Mouse (Mus musculus): ENCODE results near the gene Chchd1. TPM values are rescaled to one million over a fixed set of nuclear protein-coding genes. Genes with fewer than 3 reads are reported as not detected.
A peak's percentile ranks its signal among the peaks of the same experiment; 100 is the strongest.

Gene Chchd1
- total and polyA plus RNA-seq, 3 experiments = 157 to 402 (median 184) TPM

GRCm38 (mm10) chr14:20708239-20708638 is 5.4 kb downstream of the Chchd1 start:
- Histone ChIP-seq H3K9me3 (replicated peaks; ENCODE audit: low read length) (no peaks in the 10 kb centered on the region), H3K79me2 (replicated peaks; ENCODE audit: control insufficient read depth, extremely low read depth, insufficient read depth, poor library complexity, severe bottlenecking) (peaks cover 15% of the 10 kb centered on the region), H3K9ac (ENCODE audit: insufficient read depth, low read depth) (peak overlapping the region; percentile 83), H3K36me3 (replicated peaks in 1 of 2; ENCODE audit: control insufficient read depth in 1 of 2, insufficient read depth in 1 of 2, low read length in 1 of 2) (peaks cover 36 to 53% of the 10 kb centered on the region in 2 experiments), H3K27ac (ENCODE audit: insufficient read depth, low read depth) (no peak overlapping the region), H3K4me3 (replicated peaks in 1 of 3; ENCODE audit: low read depth in 2 of 3, low read length in 2 of 3, poor library complexity in 1 of 3) (peak overlapping the region; percentile 81 to 87 (median 84)), H3K27me3 (replicated peaks) (no peaks in the 10 kb centered on the region), H3K4me1 (ENCODE audit: control insufficient read depth in 1 of 2, insufficient read depth in 2 of 2) (peaks cover 0 to 33% of the 10 kb centered on the region in 2 experiments; a peak in 2 of 4 replicates), H3K4me2 (ENCODE audit: insufficient read depth, low read depth, poor library complexity, severe bottlenecking) (peak overlapping the region; percentile 64)
- dilution Hi-C loops (cut with MboI; ENCODE audit: extremely low pct_ligation_motif_present, extremely low pct_unique_long_range_greater_than_20kb, low sequenced_read_pairs) (no loop called here), in situ Hi-C loops (cut with MboI; ENCODE audit: low pct_ligation_motif_present, low pct_unique_long_range_greater_than_20kb, low sequenced_read_pairs) (no loop called here)
- DNase-seq (ENCODE audit: extremely low read depth) = no peak
- 0 out of 2 replicates have a peak, but pooled peaks have one; percentile 14 for TF ChIP-seq UBTF (IDR thresholded peaks at IDR 0.05; ENCODE audit: low read depth, low read length)
- no peak for TF ChIP-seq TBP (conservative IDR thresholded peaks at IDR 0.05; ENCODE audit: low read depth, low read length)
- TF ChIP-seq MXI1 (IDR thresholded peaks at IDR 0.05; ENCODE audit: low read depth, low read length) = no peak
- peak; percentile 76 for TF ChIP-seq BHLHE40 (IDR thresholded peaks at IDR 0.05; ENCODE audit: low read depth, low read length)
- TF ChIP-seq USF1 (IDR thresholded peaks at IDR 0.05; ENCODE audit: low read depth, low read length) = peak; percentile 41; the same call in 1 of the 2 replicates
- TF ChIP-seq USF2 (conservative IDR thresholded peaks at IDR 0.05; ENCODE audit: low read depth, low read length) = peak; percentile 61
- TF ChIP-seq SIN3A (IDR thresholded peaks at IDR 0.05; ENCODE audit: low read length) = peak; percentile 70; the same call in 1 of the 2 replicates
- TF ChIP-seq CTCF (conservative IDR thresholded peaks at IDR 0.05 in 1 of 2, IDR thresholded peaks at IDR 0.05 in 1 of 2; ENCODE audit: low read depth in 2 of 2, low read length in 2 of 2) = no peak
- no peak for TF ChIP-seq JUN (IDR thresholded peaks at IDR 0.05; ENCODE audit: insufficient read depth, low read depth, low read length)

- Histone ChIP-seq H3K4me1 (ENCODE audit: control insufficient read depth in 1 of 2, insufficient read depth in 2 of 2) (peaks cover 0 to 10% of the 10 kb centered on the region in 2 experiments; a peak in 2 of 4 replicates), H3K9me3 (replicated peaks; ENCODE audit: low read length) (no peaks in the 10 kb centered on the region), H3K4me3 (replicated peaks in 1 of 3; ENCODE audit: low read depth in 2 of 3, low read length in 2 of 3, poor library complexity in 1 of 3) (no peak overlapping the region), H3K27ac (ENCODE audit: insufficient read depth, low read depth) (no peak overlapping the region), H3K4me2 (ENCODE audit: insufficient read depth, low read depth, poor library complexity, severe bottlenecking) (no peak overlapping the region), H3K9ac (ENCODE audit: insufficient read depth, low read depth) (no peak overlapping the region), H3K79me2 (replicated peaks; ENCODE audit: control insufficient read depth, extremely low read depth, insufficient read depth, poor library complexity, severe bottlenecking) (no peaks in the 10 kb centered on the region; the same call in 1 of the 2 replicates), H3K36me3 (replicated peaks in 1 of 2; ENCODE audit: control insufficient read depth in 1 of 2, insufficient read depth in 1 of 2, low read length in 1 of 2) (peaks cover 80 to 92% of the 10 kb centered on the region in 2 experiments), H3K27me3 (replicated peaks) (no peaks in the 10 kb centered on the region)
- TF ChIP-seq EP300 (IDR thresholded peaks at IDR 0.05; ENCODE audit: low read length) (no peak), BHLHE40 (IDR thresholded peaks at IDR 0.05; ENCODE audit: low read depth, low read length) (no peak), ZKSCAN1 (IDR thresholded peaks at IDR 0.05; ENCODE audit: borderline replicate concordance, low read depth, low read length) (no peak), MXI1 (IDR thresholded peaks at IDR 0.05; ENCODE audit: low read depth, low read length) (no peak), MAFK (IDR thresholded peaks at IDR 0.05; ENCODE audit: insufficient replicate concordance, low read length) (no peak), GABPA (IDR thresholded peaks at IDR 0.05; ENCODE audit: insufficient replicate concordance, low read depth, low read length) (no peak), E2F4 (IDR thresholded peaks at IDR 0.05; ENCODE audit: insufficient replicate concordance, low read depth, low read length) (no peak), MYC (IDR thresholded peaks at IDR 0.05; ENCODE audit: low read depth, low read length) (no peak), ELF1 (IDR thresholded peaks at IDR 0.05; ENCODE audit: low read depth, low read length) (no peak), ZMIZ1 (IDR thresholded peaks at IDR 0.05; ENCODE audit: low read depth, low read length) (no peak), MAX (IDR thresholded peaks at IDR 0.05; ENCODE audit: low read length) (no peak)
- dilution Hi-C loops (cut with MboI; ENCODE audit: extremely low pct_ligation_motif_present, extremely low pct_unique_long_range_greater_than_20kb, low sequenced_read_pairs) (no loop called here), in situ Hi-C loops (cut with MboI; ENCODE audit: low pct_ligation_motif_present, low pct_unique_long_range_greater_than_20kb, low sequenced_read_pairs) (no loop called here)
- DNase-seq (ENCODE audit: extremely low read depth) = no peak
Measured at GRCm38 (mm10) chr14:20713832-20714231, 11.0 kb downstream of the Chchd1 start.
